Mouse (Mus musculus) intestine, embryonic 16.5 days (tissue): ENCODE results near the gene Gm13090. TPM values are rescaled to one million over a fixed set of nuclear protein-coding genes. Genes with fewer than 3 reads are reported as not detected.

Experiments used
- polyA plus RNA-seq: library from polyadenylated mRNA; unstranded; fragments of >200 nt; fragmentation: Nextera tagmentation; extraction: Ambion mirVana; gene quantifications from 2 replicates; pipeline ENCODE4 v1.2.1, GENCODE M21; 2015

Gm13090 gene
- polyA plus RNA-seq, 1 experiment from 2014 or later = not detected

Other genes with a start within 250 kb of the Gm13090 start
- 28.0 and 28.2 TPM in 2 replicates for gene Errfi1, start 235.7 kb upstream of the Gm13090 start, polyA plus RNA-seq
- gene Park7, start 175.1 kb upstream of the Gm13090 start, polyA plus RNA-seq = 390 and 416 TPM in 2 replicates
- 2.4 and 2.5 TPM in 2 replicates for gene Tnfrsf9, start 175.0 kb upstream of the Gm13090 start, polyA plus RNA-seq
- gene Uts2, start 92.5 kb upstream of the Gm13090 start, polyA plus RNA-seq = not detected in 2 replicates
- 3.1 and 3.7 TPM in 2 replicates for gene Per3, start 44.9 kb upstream of the Gm13090 start, polyA plus RNA-seq
- 122 TPM in 2 replicates for gene Vamp3, start 31.6 kb upstream of the Gm13090 start, polyA plus RNA-seq